Mouse (Mus musculus) hematopoietic stem cell, adult 5-6 weeks (primary cell): ENCODE data around the gene Cramp1l. TPM values are rescaled to one million over a fixed set of nuclear protein-coding genes. Genes with fewer than 3 reads are reported as not detected.
"Not testable (repeated sequence)": the region's sequence is repeated elsewhere in the genome, so short reads cannot be mapped to it uniquely, and the experiment has no call there.

Experiments used
- ATAC-seq, 2 experiments: fragments of 125-278 bp in 1 of 2; replicated peaks in 1 of 2; 2 replicates each; pipeline ENCODE4 v1.8.0; 2016 to 2017; ENCODE audit warnings: inconsistent platforms in 2 of 2, mild to moderate bottlenecking in 2 of 2, moderate number of reproducible peaks in 2 of 2, low read depth in 1 of 2, moderate TSS enrichment in 1 of 2; ENCODE audit not compliant: low FRiP score in 2 of 2, poor library complexity in 2 of 2, severe bottlenecking in 2 of 2, insufficient read depth in 1 of 2, low TSS enrichment in 1 of 2
- total RNA-seq: library from RNA; stranded (forward); fragments of 172-1452, 232-1000 nt; gene quantifications from 2 replicates; pipeline ENCODE4 v1.2.3, GENCODE M21; 2017

Gene Cramp1l
- total RNA-seq, 1 experiment from 2014 or later = 13.3 TPM

DNA sequence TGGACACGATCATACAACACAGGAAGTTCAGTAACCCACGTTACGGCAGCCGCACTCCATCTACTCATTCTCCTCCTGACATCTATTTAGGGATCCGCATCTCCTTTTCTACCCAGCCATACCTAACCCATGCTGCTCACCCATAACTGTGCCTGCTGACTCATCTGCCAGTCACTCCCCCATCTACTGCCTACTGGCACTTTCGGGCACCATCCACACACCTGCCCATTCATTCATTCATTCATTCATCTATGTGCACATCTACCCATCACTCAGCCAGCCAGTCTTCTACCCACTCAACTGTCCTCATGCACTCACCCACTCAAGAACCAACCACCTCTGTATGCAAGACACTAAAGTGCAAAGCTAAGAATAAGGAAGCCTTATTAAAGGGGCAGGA, 28.4 kb downstream of the Cramp1l start:
- no peak for ATAC-seq

DNA sequence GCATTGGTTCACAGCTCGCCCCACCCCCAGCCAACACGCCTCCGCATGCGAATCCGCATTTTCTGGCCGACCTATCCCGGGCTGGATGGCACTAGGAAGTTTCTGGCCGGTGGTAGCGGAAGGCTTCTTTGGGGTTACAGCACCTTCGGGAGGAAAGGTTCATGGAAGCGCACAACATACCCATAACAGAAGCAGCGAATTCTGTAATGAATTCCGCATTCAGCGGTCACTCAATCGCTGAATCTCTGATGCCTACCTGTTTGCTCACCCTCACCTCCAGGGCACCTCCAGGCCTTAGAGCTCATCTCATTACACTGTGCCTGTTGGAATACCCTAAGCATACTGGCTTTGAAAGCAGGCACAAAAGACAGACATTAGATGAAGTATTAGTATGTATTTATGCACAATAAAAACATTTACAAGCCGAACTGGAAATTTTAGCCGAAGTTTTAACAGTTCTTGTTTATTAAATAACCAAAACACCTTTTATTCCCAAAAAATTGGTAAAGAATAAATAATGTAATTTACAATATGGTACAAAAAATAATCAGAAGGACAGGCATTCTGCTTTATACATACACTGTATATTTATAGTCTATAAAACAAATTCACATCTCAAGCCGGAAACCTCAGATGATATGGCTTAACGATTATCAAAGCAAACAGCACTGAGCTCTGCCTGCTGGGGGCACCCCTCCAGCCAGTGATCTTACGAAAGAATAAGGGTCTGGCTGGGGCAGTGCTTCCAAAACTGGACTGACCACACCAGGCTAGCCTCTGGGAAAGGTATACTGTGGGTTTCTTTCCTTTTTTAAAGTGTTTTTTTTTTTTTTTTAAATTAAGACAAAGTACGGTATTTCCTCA, 54.5 kb downstream of the Cramp1l start:
- peak in 1 of 2 experiments; percentile 30; a peak in 2 of 4 replicates for ATAC-seq

DNA sequence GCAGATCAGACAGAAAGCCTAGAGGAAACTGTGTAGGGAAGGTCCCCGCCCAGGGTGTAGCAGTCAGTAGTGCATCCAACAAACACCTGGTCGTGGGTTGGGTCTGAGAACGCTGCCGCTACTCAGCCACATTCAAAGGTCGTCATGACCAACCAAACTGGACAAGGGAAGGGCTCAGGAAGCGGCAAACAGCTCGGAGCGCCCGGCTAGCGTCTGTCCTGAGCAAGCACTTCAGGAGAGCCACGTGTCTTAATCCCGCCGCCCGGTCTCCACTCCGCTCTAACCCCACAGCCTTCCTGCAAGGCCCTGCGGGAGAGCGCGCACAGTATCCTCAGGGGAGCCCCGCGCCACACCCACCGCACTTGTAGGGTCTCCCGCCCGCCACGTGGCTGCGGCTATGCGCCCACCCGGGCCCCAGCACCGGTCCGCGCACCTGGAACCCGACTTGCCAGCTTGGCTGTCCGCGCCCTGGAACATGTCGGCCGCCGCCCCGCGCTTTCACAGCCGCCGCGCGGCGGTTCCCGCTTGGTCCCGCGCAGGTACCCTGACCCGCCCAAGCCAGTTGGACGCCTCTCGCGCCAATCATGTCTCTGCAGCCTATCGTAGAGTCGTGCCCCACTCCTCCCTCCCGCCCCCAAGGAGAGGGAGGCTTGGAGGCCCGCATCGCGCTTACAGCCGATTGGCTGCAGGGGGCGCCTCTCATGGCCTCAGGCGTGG, 55.3 kb downstream of the Cramp1l start, which contains the start of gene Jpt2:
TSS of gene Jpt2 (minus strand) at position 555 of the 717 bp plus-strand sequence.
- peak; percentile 99 to 100 for ATAC-seq

DNA sequence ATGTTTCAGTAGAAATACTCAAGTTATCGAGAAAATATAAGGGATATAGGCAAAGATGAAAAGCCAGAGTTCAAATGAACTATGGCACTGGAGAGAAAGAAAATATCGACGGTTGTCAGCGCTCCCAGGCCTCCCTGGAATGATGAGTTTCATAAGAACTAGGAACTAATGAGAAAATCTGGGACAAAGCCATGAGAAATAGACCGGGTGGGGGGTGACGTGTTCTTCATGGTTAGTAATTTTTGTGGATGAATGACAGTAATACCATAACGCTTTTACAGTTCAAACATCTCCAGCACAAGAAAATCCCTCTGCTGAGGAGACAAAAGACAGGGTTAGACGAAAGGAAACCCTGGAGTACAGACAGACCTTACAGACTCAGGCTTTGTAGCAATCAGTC, 56.2 kb downstream of the Cramp1l start:
- no peak for ATAC-seq

DNA sequence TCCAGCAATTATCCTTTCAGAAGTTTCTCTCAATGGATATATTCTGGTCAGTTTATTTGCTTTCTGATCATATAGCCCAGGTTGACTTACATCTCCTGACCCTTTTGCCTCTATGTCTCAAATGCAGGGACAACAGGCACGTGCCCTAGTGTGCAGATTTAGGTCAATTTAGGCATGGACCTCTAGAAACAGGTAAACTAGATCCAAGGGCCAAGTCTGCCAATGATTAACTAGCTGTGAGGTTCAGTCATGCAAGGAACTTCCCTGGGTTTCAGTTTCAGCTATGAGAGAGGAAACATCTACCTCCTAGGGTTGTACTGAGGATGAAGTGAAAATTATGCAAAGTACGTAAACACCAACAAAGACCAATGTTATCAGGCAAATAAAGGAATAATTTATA, 62.3 kb downstream of the Cramp1l start:
- ATAC-seq = no peak

DNA sequence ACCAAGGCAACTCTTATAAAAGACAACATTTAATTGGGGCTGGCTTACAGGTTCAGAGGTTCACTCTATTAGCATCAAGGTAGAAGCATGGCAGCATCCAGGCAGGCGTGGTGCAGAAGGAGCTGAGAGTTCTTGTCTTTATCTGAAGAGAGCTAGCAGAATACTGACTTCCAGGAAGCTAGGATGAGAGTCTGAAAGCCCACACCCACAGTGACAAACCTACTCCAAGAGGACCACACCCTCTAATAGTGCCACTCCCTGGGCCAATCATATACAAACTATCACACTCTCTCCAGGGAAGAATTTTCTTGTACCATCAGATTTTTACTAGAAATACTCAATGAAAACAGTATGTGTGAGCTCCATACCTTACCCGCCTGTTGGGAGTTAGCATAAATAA, 64.9 kb downstream of the Cramp1l start:
- ATAC-seq = no peak

DNA sequence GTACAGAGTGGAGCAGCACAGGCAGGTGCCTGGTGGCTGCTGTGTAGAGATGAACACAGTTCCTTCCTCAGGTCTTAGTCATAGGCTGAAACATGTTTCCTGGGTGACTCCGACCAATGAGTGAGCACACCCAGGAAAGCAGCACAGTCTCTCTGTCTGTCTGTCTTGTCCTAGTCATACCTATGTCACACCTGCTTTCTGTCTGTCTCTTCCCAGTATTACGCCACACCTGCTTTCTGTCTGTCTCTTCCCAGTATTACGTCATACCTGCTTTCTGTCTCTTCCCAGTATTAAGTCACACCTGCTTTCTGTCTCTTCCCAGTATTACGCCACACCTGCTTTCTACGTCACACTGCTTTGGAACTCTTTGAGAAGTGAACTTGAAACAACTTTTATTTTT, 67.4 kb downstream of the Cramp1l start:
- no peak for ATAC-seq

DNA sequence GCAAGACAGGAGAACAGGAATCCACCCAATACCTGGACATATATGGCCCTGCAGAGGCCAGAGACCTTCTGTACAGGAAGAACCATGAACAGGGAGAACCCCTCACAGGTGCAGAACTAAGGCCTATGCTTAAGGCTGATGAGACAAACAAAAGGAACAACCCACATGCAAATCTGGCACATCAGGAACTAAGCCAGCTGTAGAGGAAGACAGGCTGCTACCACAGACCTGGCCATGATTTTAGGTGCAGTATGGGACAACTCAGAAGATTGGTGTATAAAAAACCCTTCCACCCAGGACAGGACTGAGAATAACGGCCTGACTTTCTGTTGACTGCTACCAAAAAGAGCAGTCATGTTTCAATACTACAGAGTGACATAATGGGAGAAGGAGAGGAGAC, 72.0 kb downstream of the Cramp1l start:
- ATAC-seq = not testable (repeated sequence)

DNA sequence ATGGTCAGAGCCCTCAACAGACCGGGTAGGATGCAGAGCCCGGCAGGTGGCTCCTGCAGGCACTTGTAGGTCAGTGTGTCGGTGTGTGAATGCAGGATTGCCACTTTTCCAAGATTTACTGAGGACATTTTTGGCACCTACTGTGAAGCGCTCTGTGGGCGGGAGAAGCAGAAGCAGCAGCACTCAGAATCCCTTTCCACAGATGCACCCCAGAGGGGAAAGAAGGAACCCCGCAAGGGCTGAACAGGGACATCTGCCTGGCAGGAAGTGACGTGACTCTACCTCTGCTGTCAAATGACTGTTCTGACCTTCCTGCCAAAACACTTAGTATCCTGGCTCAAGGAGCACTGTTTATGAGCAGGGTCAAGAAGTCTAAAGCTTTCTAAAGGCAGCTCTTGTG, 72.6 kb downstream of the Cramp1l start:
- ATAC-seq = no peak

DNA sequence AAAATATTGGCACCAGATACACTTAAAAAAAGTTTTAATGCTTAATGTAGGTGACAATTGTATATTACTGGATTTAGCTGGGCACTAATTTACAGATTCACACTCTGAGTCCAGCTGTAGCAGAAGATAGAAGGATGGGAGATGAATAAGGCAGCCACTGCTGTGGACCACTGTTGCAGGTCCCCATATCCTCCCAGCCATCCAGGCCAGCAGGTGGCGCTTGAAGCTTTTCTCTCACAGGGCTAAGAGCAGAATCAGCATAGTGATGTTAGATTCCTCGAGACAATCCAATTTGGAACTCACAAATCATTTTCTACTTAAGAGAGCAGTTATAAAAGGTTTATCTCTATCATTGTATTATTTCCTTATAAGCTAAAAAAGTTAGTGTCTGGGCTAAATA, 73.1 kb downstream of the Cramp1l start:
- ATAC-seq = peak; percentile 65 to 68

DNA sequence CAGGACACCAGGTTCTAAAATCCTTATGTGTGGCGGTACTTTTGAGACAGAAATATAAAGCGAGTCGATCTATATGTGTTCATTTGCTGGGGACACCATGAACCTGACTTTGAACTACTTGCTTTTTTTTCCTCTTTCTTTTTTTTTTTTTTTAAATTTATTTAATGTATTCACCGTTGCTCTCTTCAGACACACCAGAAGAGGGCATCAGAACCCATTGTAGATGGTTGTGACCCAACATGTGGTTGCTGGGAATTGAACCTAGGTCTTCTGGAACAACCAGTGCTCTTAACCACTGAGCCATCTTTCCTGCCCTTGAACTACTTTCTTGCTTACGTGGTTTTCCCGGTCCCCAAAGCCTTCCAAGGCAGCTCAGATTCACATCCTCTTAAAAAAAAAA, 78.3 kb downstream of the Cramp1l start:
- no peak for ATAC-seq

DNA sequence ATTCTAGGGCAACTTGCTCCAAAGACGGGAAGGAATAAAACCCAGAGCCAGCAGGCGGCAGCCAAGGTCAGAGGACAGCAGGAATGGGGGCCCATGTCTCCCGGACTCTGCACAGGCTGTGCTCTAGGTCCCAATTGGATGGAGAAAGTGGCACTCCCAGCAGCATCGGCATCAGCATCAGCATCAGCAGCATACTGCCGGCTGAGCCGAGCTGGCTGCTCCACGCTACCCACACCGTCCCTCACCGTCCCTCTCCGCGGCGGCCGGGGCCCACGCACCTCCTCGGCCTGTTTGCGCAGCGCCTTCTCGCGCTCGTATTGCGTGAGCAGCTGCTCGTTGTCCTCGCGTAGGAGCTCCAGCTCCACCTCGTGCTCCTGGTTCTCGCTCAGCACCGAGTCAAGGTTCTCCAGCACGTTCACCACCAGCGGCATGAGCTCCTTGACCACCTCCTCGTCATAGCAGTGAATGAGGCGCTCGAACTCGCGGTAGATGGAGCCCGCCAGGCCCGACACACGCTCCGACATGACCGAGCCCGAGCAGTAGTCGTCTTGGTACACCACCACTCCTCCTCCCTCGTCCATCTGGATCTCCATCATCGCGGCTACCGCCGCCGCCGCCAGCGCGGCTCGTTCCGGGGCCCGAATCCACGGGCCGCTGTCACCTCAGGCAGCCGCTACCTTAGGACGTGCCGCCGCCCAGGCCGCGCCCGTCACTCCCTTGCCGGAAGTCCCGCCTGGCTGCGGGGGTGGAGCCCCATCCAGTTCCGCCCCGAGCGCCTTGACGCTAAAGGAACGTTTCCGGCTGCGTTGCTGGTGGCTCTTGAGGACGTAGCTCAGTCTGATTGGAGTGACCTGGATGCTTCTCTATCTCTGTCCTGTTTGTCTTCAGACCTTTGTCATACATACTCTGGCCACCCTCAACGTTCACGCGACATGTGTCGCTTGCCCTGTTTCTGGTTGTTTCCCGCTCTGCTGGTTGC, 79.0 kb downstream of the Cramp1l start, which contains the start of gene Mapk8ip3:
TSS of gene Mapk8ip3 (minus strand) at position 719 of the 979 bp plus-strand sequence.
- ATAC-seq = peak; percentile 91 to 96

DNA sequence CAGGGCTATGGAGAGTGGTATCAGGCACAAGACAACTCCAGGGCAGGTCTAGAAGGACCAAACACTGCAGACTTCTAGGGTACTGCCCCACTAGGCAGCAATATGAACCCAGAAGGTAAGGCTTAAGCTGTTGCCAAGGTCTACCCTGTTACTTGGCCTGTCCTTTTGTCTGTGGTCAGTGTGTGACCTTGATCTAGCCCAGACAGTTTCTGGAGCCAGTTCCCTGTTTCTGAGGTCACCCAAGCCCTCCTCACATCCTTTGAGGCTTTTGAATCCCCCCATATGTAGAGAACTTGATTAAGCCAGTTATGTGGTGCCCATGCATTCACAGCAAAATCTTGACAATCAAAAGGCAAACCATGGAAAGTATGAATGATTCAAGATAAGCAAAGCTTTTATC, 79.9 kb downstream of the Cramp1l start:
- no peak for ATAC-seq

DNA sequence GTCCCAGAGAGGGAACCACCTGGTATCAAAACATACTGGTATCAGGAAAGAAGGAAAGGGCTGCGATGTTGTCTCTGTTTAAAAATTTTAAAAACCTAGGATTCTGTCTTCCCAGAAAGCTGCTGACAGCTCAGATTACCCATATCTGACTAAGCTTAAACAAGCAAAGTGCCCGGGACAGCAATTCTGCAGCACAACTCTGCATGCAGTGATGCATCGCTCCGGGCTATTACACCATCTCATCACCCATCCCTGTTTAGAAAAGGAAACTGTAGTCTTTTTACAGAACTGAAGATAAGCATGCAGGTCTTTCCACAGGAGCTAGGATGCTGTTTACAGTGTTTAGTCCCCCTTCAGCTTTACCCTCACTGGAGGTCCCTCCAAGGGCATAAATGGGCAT, 80.7 kb downstream of the Cramp1l start:
- ATAC-seq = no peak

DNA sequence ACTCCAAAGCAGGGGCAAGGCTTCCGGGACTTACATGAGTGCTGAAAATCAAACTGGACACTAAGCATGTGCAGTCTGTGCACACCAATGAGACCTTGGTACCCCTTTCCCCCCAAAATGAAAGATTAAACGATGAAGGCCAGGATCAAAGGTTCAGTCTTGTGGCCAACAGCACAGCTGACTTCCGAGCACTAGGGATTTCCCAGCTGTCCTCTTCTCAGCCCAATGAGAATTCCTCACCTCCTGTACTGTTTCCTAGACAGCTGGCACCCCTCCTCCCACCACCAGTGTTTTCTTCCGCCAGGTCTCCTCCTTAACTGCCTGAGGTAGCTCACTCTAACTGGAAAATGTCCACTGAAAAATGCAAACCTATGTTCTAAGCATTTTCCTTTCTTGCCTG, 82.4 kb downstream of the Cramp1l start:
- no peak for ATAC-seq

DNA sequence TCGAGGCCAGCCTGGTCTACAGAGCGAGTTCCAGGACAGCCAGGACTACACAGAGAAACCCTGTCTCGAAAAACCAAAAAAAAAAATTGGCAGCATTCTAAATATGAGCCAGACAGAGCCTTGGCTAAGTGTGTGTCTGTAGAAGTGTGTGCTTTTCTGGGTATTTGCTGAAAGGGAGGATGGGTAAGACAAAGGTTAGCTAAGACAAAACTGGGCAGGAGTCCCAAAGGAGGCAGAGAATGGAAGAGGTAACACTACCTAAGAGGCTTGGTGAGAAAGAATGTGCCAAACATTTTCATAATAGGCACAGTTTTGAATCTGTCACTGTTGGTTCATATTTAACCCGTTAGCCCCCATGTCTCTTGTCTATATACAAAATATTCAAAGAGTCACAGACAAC, 83.2 kb downstream of the Cramp1l start:
- ATAC-seq = no peak

DNA sequence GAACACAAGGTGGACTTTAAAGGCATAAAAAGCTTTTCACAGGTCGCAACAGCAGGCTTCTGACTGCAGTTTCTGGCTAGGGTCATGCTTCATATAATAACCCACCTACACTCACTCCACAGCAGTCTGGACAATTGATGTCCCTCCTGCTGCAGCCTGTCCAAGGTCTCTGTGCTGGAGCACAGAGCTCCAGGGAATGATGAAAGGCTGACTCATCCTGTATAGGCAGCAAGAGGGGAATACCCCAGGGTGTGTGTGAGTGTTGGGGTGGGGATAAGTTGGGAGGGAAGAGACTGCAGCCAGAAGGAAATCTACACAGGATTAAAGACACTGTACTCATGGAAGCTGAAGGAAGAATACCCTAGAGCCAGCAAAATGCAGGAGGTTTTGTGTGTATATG, 86.1 kb downstream of the Cramp1l start:
- no peak for ATAC-seq
